Mouse (Mus musculus): ENCODE measurements around the gene Rad50.

DNA sequence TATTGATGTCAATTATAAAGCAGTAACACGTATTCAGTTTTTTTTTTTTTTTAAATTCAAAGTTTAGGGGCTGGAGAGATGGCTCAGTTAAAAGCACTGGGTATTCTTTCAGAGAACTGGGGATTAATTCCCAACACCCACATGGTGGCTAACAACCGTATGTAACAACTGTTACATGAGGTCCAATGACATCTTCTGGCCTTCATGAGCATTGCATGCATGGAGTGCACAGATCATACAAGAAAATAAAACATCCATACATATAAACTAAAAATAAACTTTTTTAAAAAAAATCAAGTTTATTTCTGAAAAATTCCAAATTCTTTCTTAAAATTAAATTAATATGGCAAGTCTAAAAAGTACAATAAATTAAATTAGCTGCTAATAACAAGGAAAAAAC, 25.4 kb downstream of the Rad50 start:
- TF ChIP-seq CTCF (conservative IDR thresholded peaks at IDR 0.05; ENCODE audit: low read length) (0 out of 2 replicates have a peak, but pooled peaks have one; percentile 4), NANOG (IDR thresholded peaks at IDR 0.05; ENCODE audit: borderline replicate concordance, low read length) (no peak), POU5F1 (IDR thresholded peaks at IDR 0.05; ENCODE audit: borderline replicate concordance, low read length) (no peak)
